ENCODE assay signal across 21 mouse cellular contexts in genomic region chr8:96647743-96648142, GRCm38 (mm10).
"Had no signal": no experiment of that assay in that cellular context is flagged by ENCODE, and none has a peak within 500 bp of the region (broad histone marks: within the 10 kb centered on the region; RNA-seq: fewer than 3 reads in every experiment).

No protein-coding gene starts in this region.

- H3K27ac ChIP-seq: limb, embryonic 12.5 days; limb, embryonic 15.5 days; liver, embryonic 14.5 days; macrophage; midbrain, embryonic 12.5 days; midbrain, embryonic 15.5 days; neural tube, embryonic 12.5 days; neural tube, embryonic 15.5 days; stomach, postnatal 0 days had no signal

- H3K4me1 ChIP-seq: limb, embryonic 12.5 days; limb, embryonic 15.5 days; midbrain, embryonic 12.5 days; midbrain, embryonic 15.5 days; neural tube, embryonic 12.5 days; neural tube, embryonic 15.5 days had no signal

- H3K4me3 ChIP-seq: limb, embryonic 12.5 days; limb, embryonic 15.5 days; midbrain, embryonic 12.5 days; midbrain, embryonic 15.5 days; neural tube, embryonic 12.5 days; neural tube, embryonic 15.5 days had no signal

- H3K36me3 ChIP-seq: limb, embryonic 12.5 days; limb, embryonic 15.5 days; midbrain, embryonic 12.5 days; midbrain, embryonic 15.5 days; neural tube, embryonic 12.5 days; neural tube, embryonic 15.5 days had no signal

- H3K9ac ChIP-seq: limb, embryonic 12.5 days; limb, embryonic 15.5 days; liver, embryonic 14.5 days; liver, postnatal 0 days; lung, embryonic 14.5 days; midbrain, embryonic 12.5 days; midbrain, embryonic 15.5 days; neural tube, embryonic 12.5 days; neural tube, embryonic 15.5 days had no signal

- DNase-seq: kidney, adult 9 months; kidney, postnatal 4 days; left cerebral cortex, postnatal 4 days; liver, postnatal 0 days; lung, embryonic 14.5 days; right cerebral cortex, adult 18-20 months; right cerebral cortex, postnatal 14 days; right cerebral cortex, postnatal 4 days; thymus, adult 2 months; thymus, postnatal 25 days had no signal

- H3K9me3 ChIP-seq: limb, embryonic 12.5 days; limb, embryonic 15.5 days; midbrain, embryonic 12.5 days; midbrain, embryonic 15.5 days; neural tube, embryonic 12.5 days; neural tube, embryonic 15.5 days had no signal

- H3K4me2 ChIP-seq: limb, embryonic 12.5 days; limb, embryonic 15.5 days; liver, embryonic 11.5 days; lung, embryonic 14.5 days; midbrain, embryonic 12.5 days; midbrain, embryonic 15.5 days; neural tube, embryonic 12.5 days; neural tube, embryonic 15.5 days had no signal

- ATAC-seq: liver, postnatal 0 days; lung, postnatal 0 days; midbrain, embryonic 15.5 days had no signal

- H3K27me3 ChIP-seq: limb, embryonic 12.5 days; limb, embryonic 15.5 days; midbrain, embryonic 12.5 days; midbrain, embryonic 15.5 days; neural tube, embryonic 12.5 days; neural tube, embryonic 15.5 days had no signal
